Comparison of ENCODE assay signal across 9 mouse cellular contexts in the genomic region with DNA sequence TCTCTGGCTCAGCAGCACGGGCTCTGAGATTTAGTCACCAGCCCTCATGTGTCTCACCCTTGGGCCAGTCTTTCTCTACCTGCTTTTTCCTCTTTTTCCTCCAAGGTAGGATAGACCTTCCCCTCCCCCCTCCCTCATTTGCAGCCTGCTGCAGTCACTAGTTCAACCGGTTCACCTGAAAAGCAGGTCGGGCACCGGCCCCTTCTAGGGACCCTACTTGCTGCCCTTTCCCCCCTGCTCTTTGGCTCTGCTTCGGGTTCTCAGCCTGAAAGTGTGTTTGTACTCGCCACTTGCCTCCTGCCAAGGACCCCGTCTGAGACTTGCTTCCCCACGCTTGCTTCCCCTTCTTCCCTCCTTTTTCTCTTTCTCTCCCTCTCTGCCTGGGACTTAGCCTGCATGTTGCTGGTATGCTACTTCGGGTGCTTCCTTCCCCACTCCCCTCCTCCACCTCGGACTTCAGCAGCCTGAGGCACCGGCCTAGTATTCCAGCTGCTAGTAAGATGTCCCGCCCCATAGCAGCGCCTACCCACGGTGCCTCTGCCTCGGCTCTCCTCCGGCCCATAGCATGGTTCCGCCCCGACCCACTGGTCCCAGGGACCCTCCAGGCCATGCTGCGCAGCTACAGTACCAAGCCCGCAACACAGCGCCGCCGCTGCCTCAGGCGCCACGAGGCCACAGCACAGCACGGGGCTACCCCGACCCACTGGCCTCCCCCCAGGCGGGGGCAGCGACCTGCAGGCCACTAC. TPM values are rescaled to one million over a fixed set of nuclear protein-coding genes. Genes with fewer than 3 reads are reported as not detected.
A peak's percentile ranks its signal among the peaks of the same experiment; 100 is the strongest.
DNase-seq lines count a peak whose midpoint lies in the region; ATAC-seq and TF ChIP-seq lines count a peak whose summit lies in the region.
"Had no signal": no experiment of that assay in that cellular context is flagged by ENCODE, and none has a peak within 500 bp of the region (broad histone marks: within the 10 kb centered on the region; RNA-seq: fewer than 3 reads in every experiment).

No protein-coding gene starts in this region.

- H3K27ac ChIP-seq in ES-E14 (ENCODE audit: insufficient read depth, low read depth, low read length, poor library complexity, severe bottlenecking), result no peak overlapping the region
- no peak overlapping the region for H3K27ac ChIP-seq in embryonic fibroblast, embryonic 13.5 days (ENCODE audit: insufficient read depth, low read length)
- no peak overlapping the region for H3K27ac ChIP-seq in hindbrain, embryonic 11.5 days (ENCODE audit: low read depth, low read length)
- no peak overlapping the region for H3K27ac ChIP-seq in limb, embryonic 15.5 days
- no peak overlapping the region for H3K27ac ChIP-seq in midbrain, embryonic 16.5 days (ENCODE audit: low read length)

- H3K36me3 ChIP-seq in ES-E14 (ENCODE audit: control insufficient read depth, insufficient read depth, low read length, poor library complexity, severe bottlenecking), result no peaks in the 10 kb centered on the region
- no peaks in the 10 kb centered on the region for H3K36me3 ChIP-seq in hindbrain, embryonic 11.5 days (ENCODE audit: control insufficient read depth, insufficient read depth, low read length)
- H3K36me3 ChIP-seq in limb, embryonic 15.5 days, result no peaks in the 10 kb centered on the region
- no peaks in the 10 kb centered on the region for H3K36me3 ChIP-seq in midbrain, embryonic 16.5 days (ENCODE audit: control insufficient read depth, insufficient read depth, low read length)

- peak overlapping the region; percentile 47 for H3K4me2 ChIP-seq in hindbrain, embryonic 11.5 days (replicated peaks; ENCODE audit: low read depth, low read length)
- peak overlapping the region; percentile 52 for H3K4me2 ChIP-seq in limb, embryonic 15.5 days
- peak overlapping the region; percentile 67 for H3K4me2 ChIP-seq in midbrain, embryonic 16.5 days (ENCODE audit: low read length)

- H3K27me3 ChIP-seq in hindbrain, embryonic 11.5 days (ENCODE audit: control insufficient read depth, insufficient read depth, low read length), result no peaks in the 10 kb centered on the region
- peaks cover 12% of the 10 kb centered on the region for H3K27me3 ChIP-seq in limb, embryonic 15.5 days
- no peaks in the 10 kb centered on the region; the same call in 1 of the 2 replicates for H3K27me3 ChIP-seq in midbrain, embryonic 16.5 days (ENCODE audit: control insufficient read depth, insufficient read depth, low read depth, low read length)

- DNase-seq in cerebellum, adult 11 months, result no peak
- no peak for DNase-seq in ES-E14 (ENCODE audit: low read depth, low spot score)
- DNase-seq in hindbrain, embryonic 11.5 days (ENCODE audit: low spot score), result peak; percentile 43
- peak; percentile 35 for DNase-seq in thymus, postnatal 4 days

- H3K4me3 ChIP-seq in ES-E14 (ENCODE audit: insufficient read depth in 1 of 2, low read depth in 1 of 2, low read length in 2 of 2, poor library complexity in 1 of 2, severe bottlenecking in 1 of 2), result peak overlapping the region; percentile 42 to 65; a peak in 3 of 4 replicates
- no peak overlapping the region for H3K4me3 ChIP-seq in embryonic fibroblast, embryonic 13.5 days (ENCODE audit: insufficient read depth, low read length)
- H3K4me3 ChIP-seq in hindbrain, embryonic 11.5 days (ENCODE audit: low read depth, low read length), result peak overlapping the region; percentile 26
- peak overlapping the region; percentile 34 for H3K4me3 ChIP-seq in limb, embryonic 15.5 days
- H3K4me3 ChIP-seq in midbrain, embryonic 16.5 days (ENCODE audit: low read depth, low read length), result peak overlapping the region; percentile 42
- H3K4me3 ChIP-seq: myocyte had no signal

- 0 out of 2 replicates have a peak, but pooled peaks have one; percentile 21 for TF ChIP-seq POLR2A in embryonic fibroblast, embryonic 13.5 days (IDR thresholded peaks at IDR 0.05; ENCODE audit: low read depth, low read length)

- no peaks in the 10 kb centered on the region for H3K4me1 ChIP-seq in ES-E14 (ENCODE audit: control insufficient read depth in 2 of 2, insufficient read depth in 2 of 2, low read length in 2 of 2, poor library complexity in 1 of 2)
- no peaks in the 10 kb centered on the region for H3K4me1 ChIP-seq in embryonic fibroblast, embryonic 13.5 days (ENCODE audit: control insufficient read depth, insufficient read depth, low read length)
- H3K4me1 ChIP-seq in hindbrain, embryonic 11.5 days (replicated peaks; ENCODE audit: control insufficient read depth, insufficient read depth, low read length), result no peaks in the 10 kb centered on the region
- H3K4me1 ChIP-seq in limb, embryonic 15.5 days, result no peaks in the 10 kb centered on the region
- no peaks in the 10 kb centered on the region for H3K4me1 ChIP-seq in midbrain, embryonic 16.5 days (ENCODE audit: control insufficient read depth, insufficient read depth, low read length)

- ATAC-seq in cerebellum, adult (ENCODE audit: insufficient number of reproducible peaks, low FRiP score, low TSS enrichment), result peak; percentile 64
- ATAC-seq in hindbrain, embryonic 11.5 days (ENCODE audit: low FRiP score), result peak; percentile 68
- no peak for ATAC-seq in limb, embryonic 15.5 days (ENCODE audit: insufficient number of reproducible peaks, low FRiP score, low TSS enrichment, low read depth)
- peak; percentile 93 for ATAC-seq in midbrain, embryonic 16.5 days

- no peaks in the 10 kb centered on the region for H3K9me3 ChIP-seq in ES-E14 (ENCODE audit: control insufficient read depth, insufficient read depth, low read depth, low read length)
- no peaks in the 10 kb centered on the region for H3K9me3 ChIP-seq in hindbrain, embryonic 11.5 days (ENCODE audit: control insufficient read depth, low read length)
- no peaks in the 10 kb centered on the region for H3K9me3 ChIP-seq in limb, embryonic 15.5 days
- H3K9me3 ChIP-seq in midbrain, embryonic 16.5 days (replicated peaks; ENCODE audit: control insufficient read depth, low read length, poor library complexity, severe bottlenecking), result no peaks in the 10 kb centered on the region

- peak overlapping the region; percentile 64; the same call in 1 of the 2 replicates for H3K9ac ChIP-seq in ES-E14 (ENCODE audit: insufficient read depth, low read depth, low read length, poor library complexity, severe bottlenecking)
- H3K9ac ChIP-seq in hindbrain, embryonic 11.5 days (ENCODE audit: low read depth, low read length), result peak overlapping the region; percentile 50; the same call in 1 of the 2 replicates
- H3K9ac ChIP-seq in limb, embryonic 15.5 days, result 0 out of 2 replicates have a peak overlapping the region, but pooled peaks have one; percentile 10
- peak overlapping the region; percentile 59; the same call in 1 of the 2 replicates for H3K9ac ChIP-seq in midbrain, embryonic 16.5 days (ENCODE audit: low read depth, low read length)

- 23% methylated on average over 29 of the region's 29 CpGs for WGBS in hindbrain, embryonic 11.5 days
- 19% methylated on average over 29 of the region's 29 CpGs for WGBS in limb, embryonic 15.5 days
- WGBS in midbrain, embryonic 16.5 days, result 19% methylated on average over 28 of the region's 29 CpGs

- in situ Hi-C loops in ES-E14 (cut with MboI; ENCODE audit: low sequenced_read_pairs in 2 of 2, unreplicated experiment in 2 of 2), result no loop called here

- TF ChIP-seq CTCF in embryonic fibroblast, embryonic 13.5 days (IDR thresholded peaks at IDR 0.05; ENCODE audit: borderline replicate concordance, insufficient read depth, low read length), result peak; percentile 21; the same call in 1 of the 2 replicates

TF ChIP-seq in ES-E14, 5 proteins besides CTCF, POLR2A, EP300 and RAD21:
- no peak for TF ChIP-seq ZNF384 (IDR thresholded peaks at IDR 0.05; ENCODE audit: low read depth, low read length)
- no peak for TF ChIP-seq HCFC1 (IDR thresholded peaks at IDR 0.05; ENCODE audit: borderline replicate concordance, insufficient read depth, low read length)
- TF ChIP-seq ZC3H11A (IDR thresholded peaks at IDR 0.05; ENCODE audit: borderline replicate concordance, low read depth, low read length), result no peak
- TF ChIP-seq MAFK (IDR thresholded peaks at IDR 0.05; ENCODE audit: insufficient read depth, low read depth, low read length), result no peak
- no peak for TF ChIP-seq CHD2 (IDR thresholded peaks at IDR 0.05; ENCODE audit: low read depth, low read length)

RNA-seq across cellular contexts. Expression of a gene that starts 36.2 kb away (rescaled TPM):
- 1.7 TPM in 2 replicates for total RNA-seq in ES-E14 (2012; rRNA removed)
- 2.5 and 4.9 TPM in 2 replicates for polyA plus RNA-seq in embryonic fibroblast, embryonic 13.5 days (2011; ENCODE audit: insufficient read length, low read depth, missing spikeins)
- 6.7 and 8.6 TPM in 2 replicates for polyA plus RNA-seq in hindbrain, embryonic 11.5 days (2014; fragmentation: Nextera tagmentation; extraction: Ambion mirVana)
- polyA plus RNA-seq in limb, embryonic 15.5 days (2015; fragmentation: Nextera tagmentation; extraction: Ambion mirVana), result 12.5 and 12.9 TPM in 2 replicates
- polyA plus RNA-seq in midbrain, embryonic 16.5 days (2015; fragmentation: Nextera tagmentation; extraction: Ambion mirVana), result 2.8 and 3.2 TPM in 2 replicates

Comparison
In these comparisons a context has a peak if more than half of its experiments do, and no peak if none do; other contexts are left out.
1. DNase-seq: peak in hindbrain, embryonic 11.5 days (single experiment) and thymus, postnatal 4 days (single experiment); none in cerebellum, adult 11 months (single experiment) and ES-E14 (single experiment).
2. H3K9ac ChIP-seq: peak in every context shown above with its lines; median percentile 64 in ES-E14; 59 in midbrain, embryonic 16.5 days; 50 in hindbrain, embryonic 11.5 days; 10 in limb, embryonic 15.5 days.
3. Peak in every context shown above with its lines, with median percentiles within 50 percentile points of each other: H3K4me2 ChIP-seq.